Mouse (Mus musculus) myocyte (in vitro differentiated cells): ENCODE measurements at regions not wholly inside any gene's neighbourhood (a gene's known extent, or its start where the extent isn't known, plus 50 kb on each side); places are given as distances from the start of the nearest gene placed in this dataset.
A peak's percentile ranks its signal among the peaks of the same experiment; 100 is the strongest.
"Not testable (repeated sequence)": the region's sequence is repeated elsewhere in the genome, so short reads cannot be mapped to it uniquely, and the experiment has no call there.

Experiments
- H3K27me3 ChIP-seq: one replicate; pipeline ENCODE4 v1.6.1; 2011; ENCODE audit not compliant: control insufficient read depth, insufficient read depth, insufficient read length
- H3K36me3 ChIP-seq: one replicate; pipeline ENCODE4 v1.6.1; 2011; ENCODE audit not compliant: control insufficient read depth, insufficient read depth
- H3K4me2 ChIP-seq: one replicate; pipeline ENCODE4 v1.6.1; 2011; ENCODE audit warnings: low read depth, control low read depth
- H3K4me3 ChIP-seq: one replicate; pipeline ENCODE4 v1.5.1; 2011; ENCODE audit warnings: mild to moderate bottlenecking, control low read depth, moderate library complexity
- H3K79me2 ChIP-seq: one replicate; pipeline ENCODE4 v1.6.1; 2011; ENCODE audit not compliant: control insufficient read depth, insufficient read depth
- H3ac ChIP-seq: one replicate; pipeline ENCODE4 v1.6.1; 2011; ENCODE audit not compliant: control insufficient read depth, insufficient read length
- CEBPB ChIP-seq: IDR thresholded peaks from 2 replicates; pipeline ENCODE4 v1.6.1; 2011; ENCODE audit warnings: mild to moderate bottlenecking, moderate library complexity; ENCODE audit not compliant: poor library complexity, insufficient read depth, severe bottlenecking
- E2F4 ChIP-seq: IDR thresholded peaks from one replicate; pipeline ENCODE4 v1.6.1; 2011; ENCODE audit warnings: mild to moderate bottlenecking, control low read depth, moderate library complexity; ENCODE audit not compliant: insufficient read depth
- MAX ChIP-seq: IDR thresholded peaks from one replicate; pipeline ENCODE4 v1.6.1; 2011; ENCODE audit warnings: low read depth, mild to moderate bottlenecking, control low read depth
- MYOD1 ChIP-seq, 3 experiments: IDR thresholded peaks; one replicate each; pipeline ENCODE4 v1.6.1; 2011; ENCODE audit warnings: control low read depth in 2 of 3, low read depth in 2 of 3, mild to moderate bottlenecking in 2 of 3, moderate library complexity in 1 of 3; ENCODE audit not compliant: insufficient read length in 2 of 3, control insufficient read depth in 1 of 3
- MYOG ChIP-seq, 3 experiments: IDR thresholded peaks; one replicate each; pipeline ENCODE4 v1.6.1; 2011; ENCODE audit warnings: control low read depth in 2 of 3, low read depth in 2 of 3, mild to moderate bottlenecking in 2 of 3; ENCODE audit not compliant: insufficient read length in 2 of 3, control insufficient read depth in 1 of 3, insufficient read depth in 1 of 3
- POLR2A ChIP-seq: IDR thresholded peaks from one replicate; pipeline ENCODE4 v1.6.1; 2011; ENCODE audit warnings: low read depth, mild to moderate bottlenecking, control low read depth, moderate library complexity; ENCODE audit not compliant: insufficient read length
- POLR2AphosphoS2 ChIP-seq: IDR thresholded peaks from one replicate; pipeline ENCODE4 v1.6.1; 2011; ENCODE audit warnings: low read depth, control low read depth; ENCODE audit not compliant: insufficient read length
- REST ChIP-seq: IDR thresholded peaks from one replicate; pipeline ENCODE4 v1.6.1; 2011; ENCODE audit warnings: mild to moderate bottlenecking, control low read depth, moderate library complexity; ENCODE audit not compliant: insufficient read depth, insufficient read length
- SRF ChIP-seq: IDR thresholded peaks from one replicate; pipeline ENCODE4 v1.6.1; 2011; ENCODE audit warnings: low read depth; ENCODE audit not compliant: control insufficient read depth, insufficient read length
- TCF12 ChIP-seq: IDR thresholded peaks from one replicate; pipeline ENCODE4 v1.6.1; 2011; ENCODE audit warnings: mild to moderate bottlenecking, control low read depth; ENCODE audit not compliant: poor library complexity, insufficient read depth, severe bottlenecking
- TCF3 ChIP-seq: IDR thresholded peaks from one replicate; pipeline ENCODE4 v1.6.1; 2011; ENCODE audit warnings: low read depth, control low read depth; ENCODE audit not compliant: insufficient read length
- USF1 ChIP-seq: IDR thresholded peaks from one replicate; pipeline ENCODE4 v1.6.1; 2011; ENCODE audit warnings: low read depth, mild to moderate bottlenecking, control low read depth, moderate library complexity

GRCm38 (mm10) chr12:5736066-5736465 is 360.6 kb upstream of the Klhl29 start:
- H3K79me2 ChIP-seq, result no peaks in the 10 kb centered on the region
- no peak overlapping the region for H3K4me2 ChIP-seq
- no peaks in the 10 kb centered on the region for H3K36me3 ChIP-seq
- no peak overlapping the region for H3K4me3 ChIP-seq
- H3K27me3 ChIP-seq, result no peaks in the 10 kb centered on the region
- no peak overlapping the region for H3ac ChIP-seq
- TF ChIP-seq POLR2A (no peak), TCF12 (no peak), E2F4 (no peak), TCF3 (no peak), MAX (no peak), CEBPB (no peak), POLR2AphosphoS2 (no peak), REST (no peak), MYOD1 (IDR thresholded peaks at IDR 0.05; ENCODE audit: control insufficient read depth in 1 of 3, insufficient read length in 2 of 3, low read depth in 2 of 3) (no peak), USF1 (no peak), SRF (no peak), MYOG (IDR thresholded peaks at IDR 0.05; ENCODE audit: control insufficient read depth in 1 of 3, insufficient read depth in 1 of 3, insufficient read length in 2 of 3, low read depth in 2 of 3) (no peak)

GRCm38 (mm10) chr12:5734902-5735301 is 359.4 kb upstream of the Klhl29 start:
- Histone ChIP-seq H3K4me2 (no peak overlapping the region), H3K79me2 (no peaks in the 10 kb centered on the region), H3ac (no peak overlapping the region), H3K36me3 (no peaks in the 10 kb centered on the region), H3K4me3 (no peak overlapping the region), H3K27me3 (no peaks in the 10 kb centered on the region)
- TF ChIP-seq USF1 (no peak), POLR2A (no peak), POLR2AphosphoS2 (no peak), MYOD1 (IDR thresholded peaks at IDR 0.05; ENCODE audit: control insufficient read depth in 1 of 3, insufficient read length in 2 of 3, low read depth in 2 of 3) (no peak)

GRCm38 (mm10) chr12:5723113-5723512 is 347.6 kb upstream of the Klhl29 start:
- no peak overlapping the region for H3K4me3 ChIP-seq
- H3K79me2 ChIP-seq, result no peaks in the 10 kb centered on the region
- H3K36me3 ChIP-seq, result no peaks in the 10 kb centered on the region
- TF ChIP-seq CEBPB, result no peak
- TF ChIP-seq USF1, result no peak
- TF ChIP-seq TCF3, result no peak
- no peak for TF ChIP-seq TCF12
- no peak for TF ChIP-seq REST
- no peak for TF ChIP-seq POLR2A
- TF ChIP-seq E2F4, result no peak
- no peak overlapping the region for H3ac ChIP-seq
- no peak overlapping the region for H3K4me2 ChIP-seq
- H3K27me3 ChIP-seq, result no peaks in the 10 kb centered on the region

GRCm38 (mm10) chr12:5717527-5717926 is 342.0 kb upstream of the Klhl29 start:
- not testable (repeated sequence) for H3K36me3 ChIP-seq, H3K4me3 ChIP-seq, H3K27me3 ChIP-seq, H3ac ChIP-seq, H3K4me2 ChIP-seq, H3K79me2 ChIP-seq
- peak; percentile 49 for TF ChIP-seq REST

GRCm38 (mm10) chr12:5698778-5699454 is 323.4 kb upstream of the Klhl29 start:
- Histone ChIP-seq H3K27me3 (no peaks in the 10 kb centered on the region), H3K4me2 (no peak overlapping the region), H3ac (no peak overlapping the region), H3K36me3 (no peaks in the 10 kb centered on the region), H3K4me3 (no peak overlapping the region), H3K79me2 (no peaks in the 10 kb centered on the region)
- no peak for TF ChIP-seq TCF12
- no peak for TF ChIP-seq MYOG (IDR thresholded peaks at IDR 0.05; ENCODE audit: control insufficient read depth in 1 of 3, insufficient read depth in 1 of 3, insufficient read length in 2 of 3, low read depth in 2 of 3)
- TF ChIP-seq SRF, result no peak
- TF ChIP-seq TCF3, result no peak
- TF ChIP-seq USF1, result no peak
- TF ChIP-seq REST, result no peak
- TF ChIP-seq CEBPB, result no peak
- no peak for TF ChIP-seq MAX
